Mouse (Mus musculus) lung, postnatal 0 days (tissue): Measurements from ENCODE around the gene Olfr1344.

Experiments used
- CTCF ChIP-seq: IDR thresholded peaks from 2 replicates; pipeline ENCODE4 v1.5.1; 2016; ENCODE audit warnings: antibody characterized with exemption, mild to moderate bottlenecking
- EP300 ChIP-seq: IDR thresholded peaks from 2 replicates; pipeline ENCODE4 v1.6.1; 2016; ENCODE audit warnings: antibody characterized with exemption, mild to moderate bottlenecking, control low read depth

DNA sequence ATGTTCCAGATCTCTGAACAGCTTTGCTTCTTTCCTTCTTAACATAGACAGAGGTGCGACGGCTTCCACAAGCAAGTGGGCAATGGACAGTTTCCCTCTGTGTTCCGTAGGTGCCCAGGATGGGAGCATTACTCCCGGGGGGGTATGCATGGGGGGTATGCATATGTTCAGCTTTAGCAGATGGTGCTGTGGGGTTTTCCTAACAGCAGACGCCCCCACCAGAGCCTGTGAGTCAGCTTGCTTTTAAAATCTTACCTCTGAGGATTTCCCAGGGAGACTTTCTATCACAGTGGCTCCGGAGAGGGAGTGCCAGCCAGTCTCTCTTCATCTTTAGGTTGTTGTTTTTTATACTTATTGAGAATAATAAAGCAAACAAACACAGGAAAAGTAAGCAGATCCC is 18.6 kb upstream of the Olfr1344 start:
- no peak for TF ChIP-seq CTCF
- TF ChIP-seq EP300: no peak
